In the genomic region with DNA sequence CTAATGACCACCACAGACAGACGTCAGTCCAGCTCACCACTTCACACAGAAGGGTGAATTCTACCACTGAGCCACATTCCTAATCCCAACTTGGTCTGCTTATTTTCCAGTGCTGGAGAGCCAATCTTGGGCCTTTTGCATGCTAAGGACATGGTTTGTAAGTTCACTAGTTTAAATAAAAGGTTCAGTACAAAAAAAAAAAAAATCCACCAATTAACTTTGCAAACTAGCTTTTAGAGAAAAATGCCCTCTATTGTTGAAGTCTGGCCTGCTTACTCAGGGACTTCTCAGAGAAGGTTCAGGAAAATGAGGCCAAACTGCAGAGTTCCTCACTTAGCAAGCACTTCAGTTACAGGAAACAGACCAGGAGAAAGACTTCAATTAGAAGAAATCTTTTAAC, we compare ENCODE assay signal across 7 mouse cellular contexts. TPM values are rescaled to one million over a fixed set of nuclear protein-coding genes. Genes with fewer than 3 reads are reported as not detected.
DNase-seq lines count a peak whose midpoint lies in the region; ATAC-seq and TF ChIP-seq lines count a peak whose summit lies in the region.

No protein-coding gene starts in this region.

- H3K27me3 ChIP-seq in lung, embryonic 16.5 days (ENCODE audit: control insufficient read depth, insufficient read depth, low read depth, low read length) = no peaks in the 10 kb centered on the region
- H3K27me3 ChIP-seq in embryonic facial prominence, embryonic 14.5 days (replicated peaks; ENCODE audit: control insufficient read depth, insufficient read depth, low read length) = no peaks in the 10 kb centered on the region
- no peaks in the 10 kb centered on the region for H3K27me3 ChIP-seq in intestine, postnatal 0 days (replicated peaks; ENCODE audit: control insufficient read depth, insufficient read depth, low read length)
- H3K27me3 ChIP-seq in splenic B cell, adult 2 months (ENCODE audit: control insufficient read depth, insufficient read depth, low read length, poor library complexity, severe bottlenecking) = no peaks in the 10 kb centered on the region; the same call in 1 of the 2 replicates

- no peak for TF ChIP-seq CTCF in intestine, postnatal 0 days (IDR thresholded peaks at IDR 0.05; ENCODE audit: low read depth)

- H3K27ac ChIP-seq in lung, embryonic 16.5 days (ENCODE audit: low read length) = no peak overlapping the region
- no peak overlapping the region for H3K27ac ChIP-seq in embryonic facial prominence, embryonic 14.5 days (replicated peaks; ENCODE audit: low read depth, low read length)
- no peak overlapping the region; the same call in 1 of the 2 replicates for H3K27ac ChIP-seq in intestine, postnatal 0 days (ENCODE audit: low read depth, low read length)

- H3K36me3 ChIP-seq in lung, embryonic 16.5 days (ENCODE audit: control insufficient read depth, insufficient read depth, low read length) = no peaks in the 10 kb centered on the region
- H3K36me3 ChIP-seq in embryonic facial prominence, embryonic 14.5 days (ENCODE audit: control insufficient read depth, insufficient read depth, low read length) = peaks cover 8% of the 10 kb centered on the region; the same call in 1 of the 2 replicates
- no peaks in the 10 kb centered on the region for H3K36me3 ChIP-seq in intestine, postnatal 0 days (ENCODE audit: control insufficient read depth, insufficient read depth)
- H3K36me3 ChIP-seq in splenic B cell, adult 2 months (ENCODE audit: control insufficient read depth, insufficient read depth, low read length, poor library complexity, severe bottlenecking) = 0 out of 2 replicates have a peak, but pooled peaks cover 2% of the 10 kb centered on the region

- ATAC-seq in lung, embryonic 16.5 days (ENCODE audit: low read depth) = no peak
- ATAC-seq in embryonic facial prominence, embryonic 14.5 days (ENCODE audit: low read depth) = no peak
- ATAC-seq in intestine, postnatal 0 days = no peak

- H3K4me1 ChIP-seq in lung, embryonic 16.5 days (replicated peaks; ENCODE audit: control insufficient read depth, insufficient read depth, low read length) = peaks cover 6% of the 10 kb centered on the region; the same call in 1 of the 2 replicates
- 0 out of 2 replicates have a peak, but pooled peaks cover 8% of the 10 kb centered on the region for H3K4me1 ChIP-seq in embryonic facial prominence, embryonic 14.5 days (ENCODE audit: control insufficient read depth, insufficient read depth, low read length)
- H3K4me1 ChIP-seq in intestine, postnatal 0 days (replicated peaks; ENCODE audit: control insufficient read depth, insufficient read depth, low read length) = peaks cover 4% of the 10 kb centered on the region; the same call in 1 of the 2 replicates

- 42% methylated on average over 1 of the region's 1 CpGs for whole genome bisulfite sequencing in lung, embryonic 16.5 days
- 49% methylated on average over 1 of the region's 1 CpGs for WGBS in embryonic facial prominence, embryonic 14.5 days
- 19% methylated on average over 1 of the region's 1 CpGs for WGBS in intestine, postnatal 0 days

- H3K4me3 ChIP-seq in lung, embryonic 16.5 days (ENCODE audit: low read length) = peak overlapping the region; percentile 57
- peak overlapping the region; percentile 71 for H3K4me3 ChIP-seq in embryonic facial prominence, embryonic 14.5 days (ENCODE audit: low read depth, low read length)
- peak overlapping the region; percentile 65 for H3K4me3 ChIP-seq in intestine, postnatal 0 days (ENCODE audit: low read depth, low read length)

- H3K9me3 ChIP-seq in lung, embryonic 16.5 days (ENCODE audit: control insufficient read depth, low read length) = no peaks in the 10 kb centered on the region
- H3K9me3 ChIP-seq in embryonic facial prominence, embryonic 14.5 days (ENCODE audit: control insufficient read depth, low read length) = peaks cover 10% of the 10 kb centered on the region
- no peaks in the 10 kb centered on the region for H3K9me3 ChIP-seq in intestine, postnatal 0 days (ENCODE audit: control insufficient read depth)

- peak overlapping the region; percentile 83 for H3K4me2 ChIP-seq in lung, embryonic 16.5 days (ENCODE audit: low read depth, low read length)
- peak overlapping the region; percentile 89 for H3K4me2 ChIP-seq in embryonic facial prominence, embryonic 14.5 days (ENCODE audit: low read depth, low read length)
- peak overlapping the region; percentile 84 for H3K4me2 ChIP-seq in intestine, postnatal 0 days (replicated peaks; ENCODE audit: low read depth)

- DNase-seq in lung, adult 18-20 months = no peak
- no peak for DNase-seq in embryonic facial prominence, embryonic 14.5 days (ENCODE audit: low spot score)
- DNase-seq in splenic B cell, adult 2 months (ENCODE audit: low read depth, low spot score) = peak; percentile 4
- DNase-seq in left cerebral cortex, postnatal 4 days = no peak
- DNase-seq in natural killer cell, adult 2 months (ENCODE audit: low spot score in 2 of 2) = no peak

- intact Hi-C loops in left cerebral cortex, postnatal 4 days (cut with DNase I) = no loop called here

- H3K9ac ChIP-seq in lung, embryonic 16.5 days (ENCODE audit: low read length) = peak overlapping the region; percentile 63
- H3K9ac ChIP-seq in embryonic facial prominence, embryonic 14.5 days (ENCODE audit: low read depth, low read length) = peak overlapping the region; percentile 76; the same call in 1 of the 2 replicates
- 0 out of 2 replicates have a peak overlapping the region, but pooled peaks have one; percentile 73 for H3K9ac ChIP-seq in intestine, postnatal 0 days (ENCODE audit: low read depth, low read length)

RNA-seq across cellular contexts. Expression of a gene that starts 1.4 kb away (rescaled TPM):
- polyA plus RNA-seq in lung, embryonic 16.5 days (2015; fragmentation: Nextera tagmentation; extraction: Ambion mirVana) = 15.2 and 17.7 TPM in 2 replicates
- polyA plus RNA-seq in embryonic facial prominence, embryonic 14.5 days (2014; fragmentation: Nextera tagmentation; extraction: Ambion mirVana) = 11.6 and 15.2 TPM in 2 replicates
- polyA plus RNA-seq in intestine, postnatal 0 days (2015; fragmentation: Nextera tagmentation; extraction: Ambion mirVana) = 59.5 and 64.1 TPM in 2 replicates
- total RNA-seq in left cerebral cortex, postnatal 4 days (2021) = 10 to 100 TPM; 11.4 to 11.5 TPM
